Mouse (Mus musculus) limb, embryonic 14.5 days (tissue): ENCODE measurements around the gene Dnajc5g. TPM values are rescaled to one million over a fixed set of nuclear protein-coding genes. Genes with fewer than 3 reads are reported as not detected.

Experiments
- ATAC-seq: fragments of 200-750 bp; cut with Nextera tagmentation; 2 replicates; pipeline ENCODE4 v1.8.0; 2017; ENCODE audit warnings: low read depth, moderate number of reproducible peaks, moderate TSS enrichment; ENCODE audit not compliant: low FRiP score
- DNase-seq: peaks from one replicate; pipeline ENCODE4 v3.0.0-alpha.2; 2015; ENCODE audit warnings: low spot score
- H3K27ac ChIP-seq: fragments of 300-500 bp; sonication (generic); replicated peaks from 2 replicates; pipeline ENCODE4 v1.5.1; 2014; ENCODE audit warnings: low read depth, mild to moderate bottlenecking, low read length, moderate library complexity, mixed read lengths
- H3K27me3 ChIP-seq: fragments of 300-500 bp; sonication (generic); 2 replicates; pipeline ENCODE4 v1.6.1; 2014; ENCODE audit warnings: low read length, mixed read lengths; ENCODE audit not compliant: control insufficient read depth, insufficient read depth
- H3K36me3 ChIP-seq: fragments of 300-500 bp; sonication (generic); 2 replicates; pipeline ENCODE4 v1.6.1; 2014; ENCODE audit warnings: mild to moderate bottlenecking, low read length, moderate library complexity, mixed read lengths; ENCODE audit not compliant: control insufficient read depth, insufficient read depth
- H3K4me1 ChIP-seq: fragments of 300-500 bp; sonication (generic); 2 replicates; pipeline ENCODE4 v1.6.1; 2014; ENCODE audit warnings: antibody characterized with exemption, low read length, mixed read lengths; ENCODE audit not compliant: control insufficient read depth, insufficient read depth
- H3K4me2 ChIP-seq: fragments of 300-500 bp; sonication (generic); replicated peaks from 2 replicates; pipeline ENCODE4 v1.6.1; 2014; ENCODE audit warnings: low read depth, mild to moderate bottlenecking, low read length, moderate library complexity; ENCODE audit not compliant: severe bottlenecking
- H3K4me3 ChIP-seq: fragments of 300-500 bp; sonication (generic); replicated peaks from 2 replicates; pipeline ENCODE4 v1.5.1; 2014; ENCODE audit warnings: low read length
- H3K9ac ChIP-seq: fragments of 300-500 bp; sonication (generic); 2 replicates; pipeline ENCODE4 v1.6.1; 2014; ENCODE audit warnings: mild to moderate bottlenecking, low read depth, low read length, moderate library complexity; ENCODE audit not compliant: severe bottlenecking
- H3K9me3 ChIP-seq: fragments of 300-500 bp; sonication (generic); 2 replicates; pipeline ENCODE4 v1.6.1; 2016; ENCODE audit warnings: low read length; ENCODE audit not compliant: control insufficient read depth
- POLR2A ChIP-seq: fragments of 200-500 bp; IDR thresholded peaks from 2 replicates; pipeline ENCODE4 v1.8.0; 2012; ENCODE audit warnings: inconsistent platforms, mild to moderate bottlenecking, moderate library complexity, borderline replicate concordance; ENCODE audit not compliant: insufficient read depth, insufficient read length; ENCODE audit errors: extremely low read depth
- WGBS: fragments of 180-500 bp; shearing (Covaris S2); extraction: QIAGEN DNeasy Blood & Tissue Kit; methylation state at CpG from one replicate; pipeline ENCODE4 v1.1.7; 2014; 5-methylcytosine and 5-hydroxymethylcytosine counted together
- polyA plus RNA-seq, 2 experiments: library from polyadenylated mRNA; depleted of rRNA in 1 of 2; stranded (reverse) in 1 of 2; unstranded in 1 of 2; fragments of >200 nt; fragmentation: Nextera tagmentation in 1 of 2; extraction: Ambion mirVana in 1 of 2; gene quantifications; 2 replicates each; pipeline versions ENCODE4 v1.2.1 to v1.2.3; 2012 to 2014

The Dnajc5g gene
- polyA plus RNA-seq, 2 experiments, result not detected

GRCm38 (mm10) chr5:31108000-31108490 lies 2.0 kb downstream of the Dnajc5g start, which contains the start of gene Slc30a3:
Gene Slc30a3 (minus strand): TSS chr5:31108237.
- DNase-seq, result no peak
- no peaks in the 10 kb centered on the region for H3K4me1 ChIP-seq
- no peaks in the 10 kb centered on the region for H3K9me3 ChIP-seq
- no peak within 1 kb of the TSS for H3K4me2 ChIP-seq
- no peak for TF ChIP-seq POLR2A
- no peak within 1 kb of the TSS for H3K27ac ChIP-seq
- ATAC-seq, result no peak
- H3K27me3 ChIP-seq, result no peaks in the 10 kb centered on the region
- no peak within 1 kb of the TSS for H3K9ac ChIP-seq
- WGBS, result 87% methylated on average over 18 of the region's 18 CpGs
- H3K36me3 ChIP-seq, result no peaks in the 10 kb centered on the region
- no peak within 1 kb of the TSS for H3K4me3 ChIP-seq

- DNase-seq (no peak), ATAC-seq (no peak)
- no peaks in the 10 kb centered on the region for H3K9me3 ChIP-seq
- H3K36me3 ChIP-seq, result no peaks in the 10 kb centered on the region
- WGBS, result 36% methylated on average over 7 of the region's 7 CpGs
- no peaks in the 10 kb centered on the region for H3K4me1 ChIP-seq
- H3K4me3 ChIP-seq, result no peak overlapping the region
- no peaks in the 10 kb centered on the region for H3K27me3 ChIP-seq
- H3K4me2 ChIP-seq, result no peak overlapping the region
- no peak overlapping the region for H3K27ac ChIP-seq
- H3K9ac ChIP-seq, result no peak overlapping the region
- no peak for TF ChIP-seq POLR2A
These were observed 4.7 kb downstream of the Dnajc5g start for GRCm38 (mm10) chr5:31110781-31111180.

GRCm38 (mm10) chr5:31116354-31116753 lies 10.3 kb downstream of the Dnajc5g start, which contains the start of gene Trim54:
Gene Trim54 (plus strand): TSS chr5:31116712.
- no peak within 1 kb of the TSS for H3K27ac ChIP-seq
- H3K4me1 ChIP-seq, result no peaks in the 10 kb centered on the region
- 37% methylated on average over 3 of the region's 3 CpGs for WGBS
- DNase-seq (no peak), ATAC-seq (no peak)
- no peaks in the 10 kb centered on the region for H3K27me3 ChIP-seq
- H3K9ac ChIP-seq, result no peak within 1 kb of the TSS
- no peaks in the 10 kb centered on the region for H3K36me3 ChIP-seq
- H3K4me3 ChIP-seq, result no peak within 1 kb of the TSS
- TF ChIP-seq POLR2A, result no peak
- H3K9me3 ChIP-seq, result no peaks in the 10 kb centered on the region
- H3K4me2 ChIP-seq, result no peak within 1 kb of the TSS

- Histone ChIP-seq H3K9ac (no peak overlapping the region), H3K27ac (no peak overlapping the region), H3K4me2 (no peak overlapping the region), H3K36me3 (no peaks in the 10 kb centered on the region), H3K27me3 (no peaks in the 10 kb centered on the region), H3K4me1 (no peaks in the 10 kb centered on the region), H3K9me3 (no peaks in the 10 kb centered on the region), H3K4me3 (no peak overlapping the region)
- DNase-seq (no peak), ATAC-seq (no peak)
- WGBS, result 35% methylated on average over 10 of the region's 10 CpGs
- TF ChIP-seq POLR2A, result no peak
These were observed 10.8 kb downstream of the Dnajc5g start for GRCm38 (mm10) chr5:31116912-31117311.

GRCm38 (mm10) chr5:31121111-31121510 lies 15.0 kb downstream of the Dnajc5g start:
- no peak overlapping the region for H3K4me2 ChIP-seq
- H3K27ac ChIP-seq, result no peak overlapping the region
- ATAC-seq, result no peak
- no peaks in the 10 kb centered on the region for H3K27me3 ChIP-seq
- H3K36me3 ChIP-seq, result no peaks in the 10 kb centered on the region
- no peak overlapping the region for H3K4me3 ChIP-seq
- H3K9me3 ChIP-seq, result no peaks in the 10 kb centered on the region
- WGBS, result 78% methylated on average over 8 of the region's 8 CpGs
- H3K9ac ChIP-seq, result no peak overlapping the region
- H3K4me1 ChIP-seq, result no peaks in the 10 kb centered on the region
- DNase-seq, result no peak
- no peak for TF ChIP-seq POLR2A

GRCm38 (mm10) chr5:31123481-31123880 lies 17.4 kb downstream of the Dnajc5g start:
- WGBS, result 35% methylated on average over 2 of the region's 2 CpGs
- TF ChIP-seq POLR2A, result no peak
- Histone ChIP-seq H3K27ac (no peak overlapping the region), H3K9me3 (no peaks in the 10 kb centered on the region), H3K4me1 (no peaks in the 10 kb centered on the region), H3K36me3 (no peaks in the 10 kb centered on the region), H3K4me2 (no peak overlapping the region), H3K9ac (no peak overlapping the region), H3K4me3 (no peak overlapping the region), H3K27me3 (no peaks in the 10 kb centered on the region)
- ATAC-seq (no peak), DNase-seq (no peak)
